Mouse (Mus musculus) liver, embryonic 15.5 days (tissue): Measurements from ENCODE around the gene 4931428F04Rik. TPM values are rescaled to one million over a fixed set of nuclear protein-coding genes. Genes with fewer than 3 reads are reported as not detected.
A peak's percentile ranks its signal among the peaks of the same experiment; 100 is the strongest.
"Not testable (repeated sequence)": the region's sequence is repeated elsewhere in the genome, so short reads cannot be mapped to it uniquely, and the experiment has no call there.

ENCODE experiments used
- ATAC-seq: fragments of 200-750 bp; cut with Nextera tagmentation; 2 replicates; pipeline ENCODE4 v1.8.0; 2017; ENCODE audit warnings: moderate number of reproducible peaks, mild to moderate bottlenecking, moderate library complexity; ENCODE audit not compliant: insufficient read depth
- H3K27ac ChIP-seq: fragments of 300-500 bp; sonication (generic); replicated peaks from 2 replicates; pipeline ENCODE4 v1.5.1; 2015; ENCODE audit warnings: mild to moderate bottlenecking, inconsistent platforms
- H3K27me3 ChIP-seq: fragments of 300-500 bp; sonication (generic); 2 replicates; pipeline ENCODE4 v1.6.1; 2015; ENCODE audit warnings: mild to moderate bottlenecking, inconsistent platforms
- H3K36me3 ChIP-seq: fragments of 300-500 bp; sonication (generic); replicated peaks from 2 replicates; pipeline ENCODE4 v1.6.1; 2015; ENCODE audit warnings: moderate library complexity, mild to moderate bottlenecking, inconsistent platforms
- H3K4me1 ChIP-seq: fragments of 300-500 bp; sonication (generic); replicated peaks from 2 replicates; pipeline ENCODE4 v1.6.1; 2015; ENCODE audit warnings: inconsistent platforms
- H3K4me2 ChIP-seq: fragments of 300-500 bp; sonication (generic); 2 replicates; pipeline ENCODE4 v1.6.1; 2015; ENCODE audit warnings: moderate library complexity, mild to moderate bottlenecking, inconsistent platforms
- H3K4me3 ChIP-seq: fragments of 300-500 bp; sonication (generic); replicated peaks from 2 replicates; pipeline ENCODE4 v1.5.1; 2015; ENCODE audit warnings: mild to moderate bottlenecking, inconsistent platforms
- H3K9ac ChIP-seq: fragments of 300-500 bp; sonication (generic); 2 replicates; pipeline ENCODE4 v1.6.1; 2015; ENCODE audit warnings: moderate library complexity, mild to moderate bottlenecking, inconsistent platforms
- H3K9me3 ChIP-seq: fragments of 300-500 bp; sonication (generic); replicated peaks from 2 replicates; pipeline ENCODE4 v1.6.1; 2016; ENCODE audit warnings: inconsistent platforms
- WGBS: fragments of 180-500 bp; shearing (Covaris S2); methylation state at CpG from one replicate; pipeline ENCODE4 v1.1.7; 2015; ENCODE audit warnings: mixed read lengths; ENCODE audit not compliant: insufficient replicate concordance; 5-methylcytosine and 5-hydroxymethylcytosine counted together
- microRNA counts: library from miRNA; unstranded; fragments of <30 nt; microRNA quantifications from one replicate; lab custom pipeline; 2016
- microRNA-seq: library from miRNA; unstranded; fragments of <30 nt; microRNA quantifications from one replicate; pipeline ENCODE4, GENCODE M21; 2016
- polyA plus RNA-seq: library from polyadenylated mRNA; unstranded; fragments of >200 nt; fragmentation: Nextera tagmentation; extraction: Ambion mirVana; gene quantifications from 2 replicates; pipeline ENCODE4 v1.2.1, GENCODE M21; 2015

4931428F04Rik gene
- polyA plus RNA-seq, 1 experiment from 2014 or later: 0.59 TPM

DNA sequence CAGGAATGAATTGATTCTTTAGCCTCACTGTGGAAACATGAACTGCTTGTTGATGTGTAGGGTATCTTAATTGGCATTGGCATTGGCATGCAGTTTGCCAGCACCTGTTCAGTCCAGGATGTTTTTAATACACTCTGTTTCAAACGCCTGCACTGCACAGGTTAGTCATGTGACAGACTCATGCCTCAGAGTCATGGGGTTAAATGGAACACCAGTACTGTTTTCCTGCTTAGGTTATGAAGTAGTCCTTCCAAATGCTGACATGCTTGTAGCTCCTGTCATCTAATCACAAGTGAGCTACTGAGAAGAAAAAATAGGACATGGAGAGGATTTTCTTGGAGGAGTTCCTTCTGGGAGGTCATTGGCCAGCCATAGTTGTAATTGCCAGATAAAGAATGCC, 54.5 kb downstream of the 4931428F04Rik start:
- no peak overlapping the region for H3K4me2 ChIP-seq
- peaks cover 49% of the 10 kb centered on the region for H3K36me3 ChIP-seq
- no peak overlapping the region for H3K9ac ChIP-seq
- H3K4me3 ChIP-seq: no peak overlapping the region
- H3K27ac ChIP-seq: no peak overlapping the region
- H3K27me3 ChIP-seq: no peaks in the 10 kb centered on the region
- peaks cover 29% of the 10 kb centered on the region for H3K4me1 ChIP-seq
- WGBS: 62% methylated on average over 1 of the region's 1 CpGs
- H3K9me3 ChIP-seq: no peaks in the 10 kb centered on the region
- no peak for ATAC-seq

DNA sequence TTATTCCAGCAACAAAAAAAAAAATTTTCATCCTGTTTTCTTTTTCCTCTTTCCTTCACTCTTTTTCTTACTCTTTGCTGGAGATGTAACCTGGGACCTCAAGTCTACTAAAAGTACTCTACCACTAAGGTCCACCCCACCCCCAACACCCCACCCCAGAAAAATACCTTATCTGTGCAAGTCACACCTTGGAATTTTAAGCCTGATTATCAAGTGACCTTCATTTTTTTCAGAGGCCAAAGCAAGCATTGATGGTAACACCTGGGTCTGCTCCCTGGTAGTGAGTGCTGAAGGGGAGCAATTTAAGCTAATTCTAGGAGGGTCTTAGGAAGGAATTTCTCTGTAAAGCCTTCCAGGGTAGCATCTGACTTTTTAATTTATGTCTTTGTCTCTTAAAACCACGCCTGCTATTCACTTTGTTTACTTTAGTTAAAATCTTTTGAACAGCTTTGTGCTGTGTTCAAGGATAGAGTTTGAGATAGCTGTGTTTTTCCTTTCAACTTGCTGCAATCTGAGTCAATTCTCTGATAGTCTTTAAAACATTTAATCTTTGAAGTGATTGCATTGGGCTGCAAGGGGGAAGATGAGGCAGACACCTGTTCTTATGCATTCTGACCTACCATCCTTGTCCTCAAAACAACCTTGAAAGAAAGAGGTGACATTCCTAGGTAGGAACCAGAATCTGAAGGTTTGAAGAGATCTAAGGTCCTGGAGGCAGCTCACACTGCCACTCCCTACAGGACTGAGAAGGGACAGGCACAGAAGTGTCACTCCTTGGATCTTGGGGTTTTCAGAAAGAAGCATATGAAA, 56.3 kb downstream of the 4931428F04Rik start:
- Histone ChIP-seq H3K4me2 (peak overlapping the region; percentile 33), H3K9me3 (no peaks in the 10 kb centered on the region), H3K4me1 (peaks cover 33% of the 10 kb centered on the region), H3K27ac (peak overlapping the region; percentile 53), H3K9ac (no peak overlapping the region), H3K36me3 (peaks cover 30% of the 10 kb centered on the region), H3K27me3 (no peaks in the 10 kb centered on the region), H3K4me3 (no peak overlapping the region)
- peak; percentile 52 for ATAC-seq
- 44% methylated on average over 1 of the region's 1 CpGs for WGBS

DNA sequence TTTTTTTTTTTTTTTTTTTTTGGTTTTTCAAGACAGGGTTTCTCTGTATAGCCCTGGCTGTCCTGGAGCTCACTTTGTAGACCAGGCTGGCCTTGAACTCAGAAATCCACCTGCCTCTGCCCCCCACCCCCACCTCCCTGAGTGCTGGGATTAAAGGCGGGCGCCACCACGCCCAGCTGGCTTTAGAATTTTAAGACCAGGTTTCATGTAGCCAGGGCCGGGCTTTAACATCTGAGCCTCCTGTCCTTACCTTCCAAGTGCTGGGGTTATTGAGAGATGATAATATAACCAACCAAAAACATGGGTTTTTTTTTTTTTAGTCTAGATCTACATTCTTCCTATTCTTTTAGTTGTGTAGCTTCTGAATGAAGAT, 57.4 kb downstream of the 4931428F04Rik start:
- not testable (repeated sequence) for H3K9me3 ChIP-seq, H3K4me3 ChIP-seq, H3K4me2 ChIP-seq, H3K27me3 ChIP-seq, ATAC-seq, H3K27ac ChIP-seq, H3K9ac ChIP-seq
- 70% methylated on average over 4 of the region's 4 CpGs for WGBS
- Histone ChIP-seq H3K4me1 (peaks cover 38% of the 10 kb centered on the region), H3K36me3 (peaks cover 35% of the 10 kb centered on the region)

DNA sequence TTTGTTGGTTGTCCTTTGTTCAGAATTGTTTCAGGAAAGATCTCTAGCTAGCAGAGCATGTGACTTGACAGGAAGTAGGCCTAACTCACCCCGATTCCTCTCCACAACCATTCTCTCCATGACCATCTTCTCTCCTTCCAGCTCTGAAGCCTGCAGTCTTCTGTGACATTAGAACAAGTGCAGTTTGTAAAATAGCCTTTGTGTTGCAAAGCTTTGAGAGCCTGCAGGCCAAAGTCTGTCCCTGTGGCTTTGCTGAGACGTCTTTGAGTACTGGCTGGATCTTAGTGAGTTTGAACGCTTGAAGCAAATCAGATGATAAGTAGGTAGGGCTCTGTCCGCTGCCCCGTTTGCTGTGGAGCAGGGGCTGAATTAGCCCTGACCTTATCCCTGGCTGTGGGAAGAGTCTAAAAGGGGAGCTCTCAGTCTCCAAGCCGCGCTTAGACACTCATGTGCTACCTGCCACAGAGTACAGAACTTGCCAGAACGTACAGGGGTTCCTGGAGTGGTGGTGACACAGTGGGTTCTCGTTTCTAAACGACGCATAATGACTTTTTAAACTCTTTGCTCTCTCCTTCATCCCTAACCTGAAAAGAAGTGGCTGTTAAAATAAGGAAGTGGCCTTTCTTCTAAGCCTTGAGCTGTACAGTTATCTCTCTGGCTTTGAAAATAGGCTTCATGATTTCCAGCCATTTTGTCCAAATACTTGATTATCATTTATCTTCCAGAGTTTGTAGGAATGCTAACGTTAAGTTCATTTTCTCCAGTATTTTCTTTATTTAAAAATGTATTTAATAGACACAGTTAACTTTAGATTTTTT, 58.0 kb downstream of the 4931428F04Rik start:
- no peak overlapping the region for H3K4me2 ChIP-seq
- H3K4me1 ChIP-seq: peaks cover 44% of the 10 kb centered on the region
- H3K27me3 ChIP-seq: no peaks in the 10 kb centered on the region
- no peak overlapping the region for H3K4me3 ChIP-seq
- H3K27ac ChIP-seq: no peak overlapping the region
- 64% methylated on average over 12 of the region's 12 CpGs for WGBS
- ATAC-seq: no peak
- no peaks in the 10 kb centered on the region for H3K9me3 ChIP-seq
- peaks cover 33% of the 10 kb centered on the region for H3K36me3 ChIP-seq
- H3K9ac ChIP-seq: no peak overlapping the region

MicroRNAs encoded within 50 kb of the gene (microRNA counts, 519-probe panel; counts per million panel counts)
- 2,410 counts per million, percentile 41 among the panel's probes with 10 or more counts for microRNA mmu-miR-328 (lab: Ali Mortazavi, UCI)

Small RNA genes lying within 50 kb of the gene (microRNA-seq; reads per million reads assigned to microRNA genes)
- not detected for gene Gm27320
- 310 reads per million, percentile 65 among the genes with 10 or more reads in this experiment for gene Mir328

Other genes with a start within 250 kb of the 4931428F04Rik start
- 0.58 and 0.97 TPM in 2 replicates for gene Ces3a, start 241.3 kb downstream of the 4931428F04Rik start, polyA plus RNA-seq
- not detected in 2 replicates for gene Ces3b, start 206.1 kb downstream of the 4931428F04Rik start, polyA plus RNA-seq
- not detected in 2 replicates for gene Ces4a, start 158.1 kb downstream of the 4931428F04Rik start, polyA plus RNA-seq
- gene Cbfb, start 119.2 kb downstream of the 4931428F04Rik start, polyA plus RNA-seq: 6.5 and 7.0 TPM in 2 replicates
- 16.9 and 20.3 TPM in 2 replicates for gene D230025D16Rik, start 64.7 kb downstream of the 4931428F04Rik start, polyA plus RNA-seq
- gene B3gnt9, start 34.7 kb downstream of the 4931428F04Rik start, polyA plus RNA-seq: 2.3 and 2.4 TPM in 2 replicates
- 14.9 and 15.5 TPM in 2 replicates for gene Tradd, start 25.3 kb downstream of the 4931428F04Rik start, polyA plus RNA-seq
- 1.2 and 1.3 TPM in 2 replicates for gene Fbxl8, start 25.2 kb downstream of the 4931428F04Rik start, polyA plus RNA-seq
- gene Hsf4, start 20.1 kb downstream of the 4931428F04Rik start, polyA plus RNA-seq: not detected in 2 replicates
- 0.22 and 0.30 TPM in 2 replicates for gene Nol3, start 13.7 kb downstream of the 4931428F04Rik start, polyA plus RNA-seq
- gene Exoc3l, start 6.2 kb upstream of the 4931428F04Rik start, polyA plus RNA-seq: 6.0 and 6.7 TPM in 2 replicates
- 197 and 211 TPM in 2 replicates for gene E2f4, start 7.8 kb upstream of the 4931428F04Rik start, polyA plus RNA-seq
- gene Elmo3, start 15.7 kb upstream of the 4931428F04Rik start, polyA plus RNA-seq: 3.4 and 4.4 TPM in 2 replicates
- 10.4 and 11.8 TPM in 2 replicates for gene Lrrc29, start 36.4 kb upstream of the 4931428F04Rik start, polyA plus RNA-seq
- gene Tmem208, start 36.5 kb upstream of the 4931428F04Rik start, polyA plus RNA-seq: 91.2 and 91.8 TPM in 2 replicates
- 0.53 and 0.70 TPM in 2 replicates for gene Fhod1, start 58.1 kb upstream of the 4931428F04Rik start, polyA plus RNA-seq
- 0.13 TPM in 2 replicates for gene Slc9a5, start 59.0 kb upstream of the 4931428F04Rik start, polyA plus RNA-seq
- not detected in 2 replicates for gene Plekhg4, start 83.4 kb upstream of the 4931428F04Rik start, polyA plus RNA-seq
- not detected in 2 replicates for gene Kctd19, start 123.6 kb upstream of the 4931428F04Rik start, polyA plus RNA-seq
- 0.12 and 0.13 TPM in 2 replicates for gene Lrrc36, start 123.7 kb upstream of the 4931428F04Rik start, polyA plus RNA-seq
- gene Tppp3, start 181.7 kb upstream of the 4931428F04Rik start, polyA plus RNA-seq: 3.1 and 4.8 TPM in 2 replicates
- gene Zdhhc1, start 207.0 kb upstream of the 4931428F04Rik start, polyA plus RNA-seq: 1.9 and 2.3 TPM in 2 replicates
- gene Hsd11b2, start 228.9 kb upstream of the 4931428F04Rik start, polyA plus RNA-seq: 0.40 and 0.58 TPM in 2 replicates